Mouse (Mus musculus): ENCODE results near the gene Ablim2. TPM values are rescaled to one million over a fixed set of nuclear protein-coding genes. Genes with fewer than 3 reads are reported as not detected.

The Ablim2 gene
- polyA plus RNA-seq, 2 experiments = 0.16 TPM; not detected in 1

DNA sequence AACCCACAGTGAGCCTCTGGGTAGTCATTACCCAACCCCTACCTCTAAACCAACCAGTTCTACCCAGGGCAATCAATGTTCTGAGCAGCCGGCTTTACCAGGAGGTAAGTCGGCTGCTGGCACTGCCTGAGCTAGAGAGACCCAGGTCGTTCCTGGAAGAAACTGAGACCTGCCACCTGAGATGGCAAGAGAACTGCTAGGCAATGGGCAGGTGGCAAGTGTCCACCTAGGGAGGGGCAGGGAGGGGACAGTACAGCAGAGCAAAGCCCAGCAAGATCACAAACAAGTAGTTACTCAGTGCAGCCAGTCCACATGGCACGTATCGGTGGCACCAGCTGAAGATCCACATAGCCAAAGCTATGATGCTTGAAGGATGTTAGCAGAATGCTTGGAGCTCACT lies 118.6 kb downstream of the Ablim2 start:
- Histone ChIP-seq H3K4me2 (ENCODE audit: low read depth) (no peak overlapping the region), H3K4me1 (replicated peaks; ENCODE audit: control insufficient read depth in 2 of 2, insufficient read depth in 2 of 2, low read length in 1 of 2) (no peaks in the 10 kb centered on the region), H3K9me3 (ENCODE audit: control insufficient read depth, low read length) (no peaks in the 10 kb centered on the region), H3K4me3 (ENCODE audit: insufficient read depth in 1 of 2, low read depth in 2 of 2, low read length in 2 of 2) (no peak overlapping the region), H3K36me3 (replicated peaks; ENCODE audit: control insufficient read depth, insufficient read depth, low read depth) (no peaks in the 10 kb centered on the region), H3K9ac (replicated peaks) (no peak overlapping the region), H3K27me3 (ENCODE audit: control insufficient read depth, insufficient read depth, low read length) (no peaks in the 10 kb centered on the region), H3K27ac (no peak overlapping the region)
- WGBS (ENCODE audit: insufficient replicate concordance) = 70% methylated on average over 5 of the region's 5 CpGs
- no peak for TF ChIP-seq CTCF (IDR thresholded peaks at IDR 0.05; ENCODE audit: low read depth)
- TF ChIP-seq EP300 (IDR thresholded peaks at IDR 0.05; ENCODE audit: low read depth) = no peak
- DNase-seq (ENCODE audit: low read depth in 3 of 3, low spot score in 3 of 3) (no peak), ATAC-seq (ENCODE audit: insufficient read depth) (no peak)

GRCm38 (mm10) chr5:35879199-35879598 lies 121.5 kb downstream of the Ablim2 start:
- Histone ChIP-seq H3K4me3 (ENCODE audit: insufficient read depth in 1 of 2, low read depth in 2 of 2, low read length in 2 of 2) (no peak overlapping the region), H3K27ac (no peak overlapping the region), H3K36me3 (replicated peaks; ENCODE audit: control insufficient read depth, insufficient read depth, low read depth) (no peaks in the 10 kb centered on the region), H3K9ac (replicated peaks) (no peak overlapping the region), H3K4me1 (replicated peaks; ENCODE audit: control insufficient read depth in 2 of 2, insufficient read depth in 2 of 2, low read length in 1 of 2) (no peaks in the 10 kb centered on the region), H3K4me2 (ENCODE audit: low read depth) (no peak overlapping the region), H3K27me3 (ENCODE audit: control insufficient read depth, insufficient read depth, low read length) (no peaks in the 10 kb centered on the region), H3K9me3 (ENCODE audit: control insufficient read depth, low read length) (no peaks in the 10 kb centered on the region)
- 74% methylated on average over 8 of the region's 8 CpGs for WGBS (ENCODE audit: insufficient replicate concordance)
- TF ChIP-seq EP300 (IDR thresholded peaks at IDR 0.05; ENCODE audit: low read depth) (no peak), CTCF (IDR thresholded peaks at IDR 0.05; ENCODE audit: low read depth) (no peak)
- no peak for DNase-seq (ENCODE audit: low read depth in 3 of 3, low spot score in 3 of 3)
- ATAC-seq (ENCODE audit: insufficient read depth) = no peak

GRCm38 (mm10) chr5:35882391-35882790 lies 124.7 kb downstream of the Ablim2 start:
- TF ChIP-seq CTCF (IDR thresholded peaks at IDR 0.05; ENCODE audit: low read depth) = 0 out of 2 replicates have a peak, but pooled peaks have one; percentile 7
- no peak for TF ChIP-seq EP300 (IDR thresholded peaks at IDR 0.05; ENCODE audit: low read depth)
- H3K4me3 ChIP-seq (ENCODE audit: insufficient read depth in 1 of 2, low read depth in 2 of 2, low read length in 2 of 2) = no peak overlapping the region
- H3K9me3 ChIP-seq (ENCODE audit: control insufficient read depth, low read length) = no peaks in the 10 kb centered on the region
- H3K27ac ChIP-seq = no peak overlapping the region
- H3K9ac ChIP-seq (replicated peaks) = no peak overlapping the region
- WGBS (ENCODE audit: insufficient replicate concordance) = 56% methylated on average over 9 of the region's 9 CpGs
- no peaks in the 10 kb centered on the region for H3K36me3 ChIP-seq (replicated peaks; ENCODE audit: control insufficient read depth, insufficient read depth, low read depth)
- ATAC-seq (ENCODE audit: insufficient read depth) (no peak), DNase-seq (ENCODE audit: low read depth in 3 of 3, low spot score in 3 of 3) (no peak)
- H3K4me1 ChIP-seq (replicated peaks; ENCODE audit: control insufficient read depth in 2 of 2, insufficient read depth in 2 of 2, low read length in 1 of 2) = no peaks in the 10 kb centered on the region
- H3K27me3 ChIP-seq (ENCODE audit: control insufficient read depth, insufficient read depth, low read length) = no peaks in the 10 kb centered on the region
- H3K4me2 ChIP-seq (ENCODE audit: low read depth) = no peak overlapping the region

DNA sequence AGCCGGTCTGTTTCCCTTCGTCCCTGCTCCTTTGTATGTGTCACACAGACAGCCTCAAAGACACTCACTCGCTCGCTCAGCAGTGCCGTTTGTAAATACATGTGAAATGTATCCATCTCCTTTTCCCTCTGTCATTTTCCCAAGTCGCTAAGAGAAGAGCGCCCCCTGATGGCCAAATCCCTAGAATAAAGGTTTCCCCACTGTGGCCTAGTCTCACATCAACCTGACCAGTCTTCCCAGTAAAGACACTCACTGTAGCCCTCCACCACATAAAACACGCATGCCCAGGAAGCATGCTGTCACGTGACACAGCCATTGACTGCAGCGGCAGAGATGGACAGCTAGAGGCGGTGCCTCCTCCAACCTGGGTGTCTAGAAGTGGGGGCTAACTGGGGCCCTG lies 126.6 kb downstream of the Ablim2 start:
- ATAC-seq (ENCODE audit: insufficient read depth) = no peak
- no peaks in the 10 kb centered on the region for H3K9me3 ChIP-seq (ENCODE audit: control insufficient read depth, low read length)
- H3K9ac ChIP-seq (replicated peaks) = no peak overlapping the region
- no peak overlapping the region for H3K4me2 ChIP-seq (ENCODE audit: low read depth)
- no peak overlapping the region for H3K4me3 ChIP-seq (ENCODE audit: insufficient read depth in 1 of 2, low read depth in 2 of 2, low read length in 2 of 2)
- H3K36me3 ChIP-seq (replicated peaks; ENCODE audit: control insufficient read depth, insufficient read depth, low read depth) = no peaks in the 10 kb centered on the region
- no peak for TF ChIP-seq EP300 (IDR thresholded peaks at IDR 0.05; ENCODE audit: low read depth)
- peak; percentile 46 for TF ChIP-seq CTCF (IDR thresholded peaks at IDR 0.05; ENCODE audit: low read depth)
- H3K27ac ChIP-seq = no peak overlapping the region
- 39% methylated on average over 11 of the region's 11 CpGs for WGBS (ENCODE audit: insufficient replicate concordance)
- no peak for DNase-seq (ENCODE audit: low read depth in 3 of 3, low spot score in 3 of 3)
- no peaks in the 10 kb centered on the region for H3K27me3 ChIP-seq (ENCODE audit: control insufficient read depth, insufficient read depth, low read length)
- no peaks in the 10 kb centered on the region for H3K4me1 ChIP-seq (replicated peaks; ENCODE audit: control insufficient read depth in 2 of 2, insufficient read depth in 2 of 2, low read length in 1 of 2)

- no peak for DNase-seq (ENCODE audit: low read depth in 3 of 3, low spot score in 3 of 3)
- no peaks in the 10 kb centered on the region for H3K4me1 ChIP-seq (replicated peaks; ENCODE audit: control insufficient read depth in 2 of 2, insufficient read depth in 2 of 2, low read length in 1 of 2)
Observed at GRCm38 (mm10) chr5:35884689-35885088, 127.0 kb downstream of the Ablim2 start.

More at GRCm38 (mm10) chr5:35884689-35885088, 127.0 kb downstream of the Ablim2 start:
- H3K9me3 ChIP-seq (ENCODE audit: control insufficient read depth, low read length) = no peaks in the 10 kb centered on the region
- no peak for ATAC-seq (ENCODE audit: insufficient read depth)
- no peak overlapping the region for H3K9ac ChIP-seq (replicated peaks)
- TF ChIP-seq EP300 (IDR thresholded peaks at IDR 0.05; ENCODE audit: low read depth) (no peak), CTCF (IDR thresholded peaks at IDR 0.05; ENCODE audit: low read depth) (no peak)
- no peaks in the 10 kb centered on the region for H3K27me3 ChIP-seq (ENCODE audit: control insufficient read depth, insufficient read depth, low read length)
- no peak overlapping the region for H3K4me2 ChIP-seq (ENCODE audit: low read depth)
- no peak overlapping the region for H3K4me3 ChIP-seq (ENCODE audit: insufficient read depth in 1 of 2, low read depth in 2 of 2, low read length in 2 of 2)
- H3K36me3 ChIP-seq (replicated peaks; ENCODE audit: control insufficient read depth, insufficient read depth, low read depth) = no peaks in the 10 kb centered on the region
- 64% methylated on average over 5 of the region's 5 CpGs for WGBS (ENCODE audit: insufficient replicate concordance)
- no peak overlapping the region for H3K27ac ChIP-seq

All from liver, embryonic 14.5 days (tissue).